Mouse (Mus musculus) mouse embryonic stem cell (cell line): ENCODE measurements at regions not wholly inside any gene's neighbourhood (a gene's known extent, or its start where the extent isn't known, plus 50 kb on each side); places are given as distances from the start of the nearest gene placed in this dataset.

ENCODE experiments used
- in situ Hi-C, 2 experiments: fragments of 300-500 bp; cut with MboI; formaldehyde crosslinking; loops; 1 replicate in 1 of 2; 3 replicates in 1 of 2; pipeline ENCODE4 v1.14.3; 2019 to 2020; ENCODE audit warnings: low sequenced_read_pairs in 2 of 2, low pct_unique_long_range_greater_than_20kb in 1 of 2, mixed read lengths in 1 of 2; ENCODE audit not compliant: unreplicated experiment in 1 of 2

- in situ Hi-C loops: loop anchor here in 1 of 2 experiments (25.0 kb wide), 1 partner anchor 553 kb away; the partner anchor contains the start of gene Qk
Observed at GRCm38 (mm10) chr17:9759421-9759852, 89.9 kb upstream of the Pabpc6 start.

- in situ Hi-C loops: loop anchor here in 1 of 2 experiments (25.0 kb wide), 1 partner anchor 555 kb away; the partner anchor contains the start of gene Qk
Observed at GRCm38 (mm10) chr17:9757725-9758251, 88.3 kb upstream of the Pabpc6 start.

GRCm38 (mm10) chr17:9756675-9757074, 87.2 kb upstream of the Pabpc6 start:
- in situ Hi-C loops: loop anchor here in 1 of 2 experiments (25.0 kb wide), 1 partner anchor 556 kb away; the partner anchor contains the start of gene Qk

GRCm38 (mm10) chr17:9756196-9756595, 86.7 kb upstream of the Pabpc6 start:
- in situ Hi-C loops: loop anchor here in 1 of 2 experiments (25.0 kb wide), 1 partner anchor 556 kb away; the partner anchor contains the start of gene Qk

GRCm38 (mm10) chr17:9755576-9755975, 86.1 kb upstream of the Pabpc6 start:
- in situ Hi-C loops: loop anchor here in 1 of 2 experiments (25.0 kb wide), 1 partner anchor 557 kb away; the partner anchor contains the start of gene Qk

- in situ Hi-C loops: loop anchor here in 1 of 2 experiments (25.0 kb wide), 1 partner anchor 557 kb away; the partner anchor contains the start of gene Qk
Observed at GRCm38 (mm10) chr17:9754884-9755405, 85.4 kb upstream of the Pabpc6 start.

GRCm38 (mm10) chr17:9752848-9753247, 83.3 kb upstream of the Pabpc6 start:
- in situ Hi-C loops: loop anchor here in 1 of 2 experiments (25.0 kb wide), 1 partner anchor 559 kb away; the partner anchor contains the start of gene Qk

GRCm38 (mm10) chr17:9751348-9752170, 82.0 kb upstream of the Pabpc6 start:
- in situ Hi-C loops: loop anchor here in 1 of 2 experiments (25.0 kb wide), 1 partner anchor 561 kb away; the partner anchor contains the start of gene Qk

GRCm38 (mm10) chr17:9750046-9750445, 80.5 kb upstream of the Pabpc6 start:
- in situ Hi-C loops: loop anchor here in 1 of 2 experiments (25.0 kb wide), 1 partner anchor 562 kb away; the partner anchor contains the start of gene Qk

- in situ Hi-C loops: no loop called here
Observed at GRCm38 (mm10) chr17:9749301-9749700, 79.8 kb upstream of the Pabpc6 start.

GRCm38 (mm10) chr17:9747893-9748292, 78.4 kb upstream of the Pabpc6 start:
- in situ Hi-C loops: no loop called here

GRCm38 (mm10) chr17:9743342-9743741, 73.8 kb upstream of the Pabpc6 start:
- in situ Hi-C loops: no loop called here

- in situ Hi-C loops: no loop called here
Observed at GRCm38 (mm10) chr17:9741321-9741720, 71.8 kb upstream of the Pabpc6 start.

- in situ Hi-C loops: no loop called here
Observed at GRCm38 (mm10) chr17:9729020-9729419, 59.5 kb upstream of the Pabpc6 start.

- in situ Hi-C loops: no loop called here
Observed at GRCm38 (mm10) chr17:9725704-9726469, 56.4 kb upstream of the Pabpc6 start.

GRCm38 (mm10) chr17:9723484-9723883, 54.0 kb upstream of the Pabpc6 start:
- in situ Hi-C loops: no loop called here

GRCm38 (mm10) chr17:9722709-9723108, 53.2 kb upstream of the Pabpc6 start:
- in situ Hi-C loops: no loop called here
